Mouse (Mus musculus) CH12.LX (cell line): ENCODE measurements around the gene Chrnd.

ENCODE experiments used
- BHLHE40 ChIP-seq: IDR thresholded peaks from 2 replicates; pipeline ENCODE4 v1.6.1; 2011; ENCODE audit warnings: mild to moderate bottlenecking, low read depth, low read length, improper control_type of control experiment
- E2F4 ChIP-seq: IDR thresholded peaks from 2 replicates; pipeline ENCODE4 v1.6.1; 2011; ENCODE audit warnings: low read depth, low read length, improper control_type of control experiment; ENCODE audit not compliant: insufficient replicate concordance
- EP300 ChIP-seq: IDR thresholded peaks from 2 replicates; pipeline ENCODE4 v1.6.1; 2011; ENCODE audit warnings: low read length, improper control_type of control experiment
- POLR2A ChIP-seq: IDR thresholded peaks from 2 replicates; pipeline ENCODE4 v1.6.1; 2011; ENCODE audit warnings: low read depth, mild to moderate bottlenecking, improper control_type of control experiment, low read length
- UBTF ChIP-seq: IDR thresholded peaks from 2 replicates; pipeline ENCODE4 v1.6.1; 2012; ENCODE audit warnings: low read depth, mild to moderate bottlenecking, inconsistent platforms, low read length, improper control_type of control experiment, moderate library complexity

- TF ChIP-seq UBTF (no peak), BHLHE40 (no peak), E2F4 (no peak), EP300 (no peak), POLR2A (no peak)
Measured at GRCm38 (mm10) chr1:87230606-87231005, 40.2 kb downstream of the Chrnd start.
